Mouse (Mus musculus): ENCODE data around the gene Tjp1.

The Tjp1 gene

GRCm38 (mm10) chr7:65484170-65484778, 43.3 kb downstream of the Tjp1 start:
- DNase-seq: no peak

- DNase-seq: no peak
Measured at GRCm38 (mm10) chr7:65482216-65482615, 45.4 kb downstream of the Tjp1 start.

GRCm38 (mm10) chr7:65472048-65472447, 55.5 kb downstream of the Tjp1 start:
- DNase-seq: no peak

GRCm38 (mm10) chr7:65471406-65471805, 56.2 kb downstream of the Tjp1 start:
- DNase-seq: no peak

- no peak for DNase-seq
Measured at GRCm38 (mm10) chr7:65470214-65470613, 57.4 kb downstream of the Tjp1 start.

GRCm38 (mm10) chr7:65469666-65470065, 57.9 kb downstream of the Tjp1 start:
- DNase-seq: no peak

- DNase-seq: no peak
Measured at GRCm38 (mm10) chr7:65468191-65468590, 59.4 kb downstream of the Tjp1 start.

GRCm38 (mm10) chr7:65467306-65468021, 60.1 kb downstream of the Tjp1 start:
- no peak for DNase-seq

- no peak for DNase-seq
Measured at GRCm38 (mm10) chr7:65466137-65466536, 61.4 kb downstream of the Tjp1 start.

- DNase-seq: no peak
Measured at GRCm38 (mm10) chr7:65464518-65465037, 63.0 kb downstream of the Tjp1 start.

- DNase-seq: no peak
Measured at GRCm38 (mm10) chr7:65463438-65463837, 64.1 kb downstream of the Tjp1 start.

GRCm38 (mm10) chr7:65461412-65461811, 66.2 kb downstream of the Tjp1 start:
- no peak for DNase-seq

- DNase-seq: no peak
Measured at GRCm38 (mm10) chr7:65460196-65460595, 67.4 kb downstream of the Tjp1 start.

GRCm38 (mm10) chr7:65456031-65456430, 71.5 kb downstream of the Tjp1 start:
- DNase-seq: no peak

- DNase-seq: no peak
Measured at GRCm38 (mm10) chr7:65455208-65455607, 72.4 kb downstream of the Tjp1 start.

- peak; percentile 82 for DNase-seq
Measured at GRCm38 (mm10) chr7:65454269-65454668, 73.3 kb downstream of the Tjp1 start.

- no peak for DNase-seq
Measured at GRCm38 (mm10) chr7:65452246-65452645, 75.3 kb downstream of the Tjp1 start.

- peak; percentile 36 for DNase-seq
Measured at GRCm38 (mm10) chr7:65450158-65450557, 77.4 kb downstream of the Tjp1 start.

- DNase-seq: no peak
Measured at GRCm38 (mm10) chr7:65441505-65441904, 86.1 kb downstream of the Tjp1 start.

- peak; percentile 76 for DNase-seq
Measured at GRCm38 (mm10) chr7:65439518-65439917, 88.1 kb downstream of the Tjp1 start.

- DNase-seq: no peak
Measured at GRCm38 (mm10) chr7:65438146-65438545, 89.4 kb downstream of the Tjp1 start.

GRCm38 (mm10) chr7:65436921-65437320, 90.7 kb downstream of the Tjp1 start:
- DNase-seq: no peak

- no peak for DNase-seq
Measured at GRCm38 (mm10) chr7:65431018-65431695, 96.4 kb downstream of the Tjp1 start.

GRCm38 (mm10) chr7:65430401-65430800, 97.2 kb downstream of the Tjp1 start:
- no peak for DNase-seq

All from retina, postnatal 1 day (tissue).